In genomic region chr5:138155443-138155976, GRCm38 (mm10) we compare ENCODE assay signal across 8 mouse cellular contexts. TPM values are rescaled to one million over a fixed set of nuclear protein-coding genes. Genes with fewer than 3 reads are reported as not detected.
DNase-seq lines count a peak whose midpoint lies in the region; ATAC-seq and TF ChIP-seq lines count a peak whose summit lies in the region.

TSS of gene Zfp113 (minus strand) at chr5:138155744.

- ATAC-seq in embryonic facial prominence, embryonic 14.5 days (ENCODE audit: low read depth): peak; percentile 98
- ATAC-seq in limb, embryonic 13.5 days (ENCODE audit: low FRiP score, low read depth): peak; percentile 96
- peak; percentile 97 for ATAC-seq in midbrain, embryonic 16.5 days

- peak within 1 kb of the TSS; percentile 85 for H3K4me3 ChIP-seq in embryonic facial prominence, embryonic 14.5 days (ENCODE audit: low read depth, low read length)
- peak within 1 kb of the TSS; percentile 82 for H3K4me3 ChIP-seq in heart, adult 2 months
- H3K4me3 ChIP-seq in limb, embryonic 13.5 days: peak within 1 kb of the TSS; percentile 79
- H3K4me3 ChIP-seq in midbrain, embryonic 16.5 days (ENCODE audit: low read depth, low read length): peak within 1 kb of the TSS; percentile 89

- intact Hi-C loops in heart, adult 2 months (cut with DNase I): loop anchor here (2.0 to 10.0 kb wide), 5 partner anchors 15 to 651 kb away; partner anchors contain the start of genes Mepce, Pop7, Zcwpw1 and Zscan21

- TF ChIP-seq CTCF in heart, adult 2 months (IDR thresholded peaks at IDR 0.05): peak; percentile 86

- DNase-seq in 416B (ENCODE audit: low read depth): peak; percentile 99
- DNase-seq in adrenal gland, postnatal 4 days (ENCODE audit: low spot score in 2 of 2): peak; percentile 49 to 72
- DNase-seq in embryonic facial prominence, embryonic 14.5 days (ENCODE audit: low spot score): peak; percentile 97
- DNase-seq in heart, adult 2 months: peak; percentile 85 to 91
- peak; percentile 93 to 96 for DNase-seq in kidney, adult 8-10 months
- peak; percentile 74 to 90 for DNase-seq in spleen, postnatal 10 days (ENCODE audit: low spot score in 2 of 2)

- H3K4me2 ChIP-seq in embryonic facial prominence, embryonic 14.5 days (ENCODE audit: low read depth, low read length): peak within 1 kb of the TSS; percentile 85
- H3K4me2 ChIP-seq in limb, embryonic 13.5 days (replicated peaks): peak within 1 kb of the TSS; percentile 81
- H3K4me2 ChIP-seq in midbrain, embryonic 16.5 days (ENCODE audit: low read length): peak within 1 kb of the TSS; percentile 92

- peak; percentile 95 for TF ChIP-seq EP300 in heart, adult 2 months (IDR thresholded peaks at IDR 0.05; ENCODE audit: insufficient read depth, low read depth, low read length)

- H3K9ac ChIP-seq in embryonic facial prominence, embryonic 14.5 days (ENCODE audit: low read depth, low read length): peak within 1 kb of the TSS; percentile 93
- peak within 1 kb of the TSS; percentile 86 for H3K9ac ChIP-seq in heart, adult 2 months (ENCODE audit: low read depth, low read length)
- peak within 1 kb of the TSS; percentile 92 for H3K9ac ChIP-seq in limb, embryonic 13.5 days
- peak within 1 kb of the TSS; percentile 91 for H3K9ac ChIP-seq in midbrain, embryonic 16.5 days (ENCODE audit: low read depth, low read length)

- 0% methylated on average over 31 of the region's 31 CpGs for WGBS in embryonic facial prominence, embryonic 14.5 days
- WGBS in heart, adult 2 months: under 1% methylated on average over 31 of the region's 31 CpGs
- under 1% methylated on average over 31 of the region's 31 CpGs for WGBS in limb, embryonic 13.5 days
- under 1% methylated on average over 31 of the region's 31 CpGs for WGBS in midbrain, embryonic 16.5 days

- peak within 1 kb of the TSS; percentile 94 for H3K27ac ChIP-seq in embryonic facial prominence, embryonic 14.5 days (replicated peaks; ENCODE audit: low read depth, low read length)
- H3K27ac ChIP-seq in heart, adult 2 months: peak within 1 kb of the TSS; percentile 91
- H3K27ac ChIP-seq in limb, embryonic 13.5 days: peak within 1 kb of the TSS; percentile 90
- H3K27ac ChIP-seq in midbrain, embryonic 16.5 days (ENCODE audit: low read length): peak within 1 kb of the TSS; percentile 94

- H3K4me1 ChIP-seq in embryonic facial prominence, embryonic 14.5 days (ENCODE audit: control insufficient read depth, insufficient read depth, low read length): peaks cover 9% of the 10 kb centered on the region; the same call in 1 of the 2 replicates
- no peaks in the 10 kb centered on the region; the same call in 1 of the 2 replicates for H3K4me1 ChIP-seq in heart, adult 2 months (ENCODE audit: control insufficient read depth, insufficient read depth, low read length)
- peaks cover 12% of the 10 kb centered on the region for H3K4me1 ChIP-seq in limb, embryonic 13.5 days
- H3K4me1 ChIP-seq in midbrain, embryonic 16.5 days (ENCODE audit: control insufficient read depth, insufficient read depth, low read length): peaks cover 11% of the 10 kb centered on the region

- peak; percentile 89 for TF ChIP-seq POLR2A in heart, adult 2 months (IDR thresholded peaks at IDR 0.05; ENCODE audit: insufficient read depth, low read depth, low read length)

- no peaks in the 10 kb centered on the region for H3K27me3 ChIP-seq in embryonic facial prominence, embryonic 14.5 days (replicated peaks; ENCODE audit: control insufficient read depth, insufficient read depth, low read length)
- no peaks in the 10 kb centered on the region for H3K27me3 ChIP-seq in heart, adult 2 months (ENCODE audit: control insufficient read depth, insufficient read depth, low read length)
- no peaks in the 10 kb centered on the region for H3K27me3 ChIP-seq in limb, embryonic 13.5 days
- no peaks in the 10 kb centered on the region for H3K27me3 ChIP-seq in midbrain, embryonic 16.5 days (ENCODE audit: control insufficient read depth, insufficient read depth, low read depth, low read length)

- peaks cover 23% of the 10 kb centered on the region for H3K36me3 ChIP-seq in embryonic facial prominence, embryonic 14.5 days (ENCODE audit: control insufficient read depth, insufficient read depth, low read length)
- H3K36me3 ChIP-seq in heart, adult 2 months (ENCODE audit: control insufficient read depth, insufficient read depth, low read length): peaks cover 4% of the 10 kb centered on the region
- H3K36me3 ChIP-seq in limb, embryonic 13.5 days: peaks cover 28% of the 10 kb centered on the region
- peaks cover 13% of the 10 kb centered on the region for H3K36me3 ChIP-seq in midbrain, embryonic 16.5 days (ENCODE audit: control insufficient read depth, insufficient read depth, low read length)

- no peaks in the 10 kb centered on the region for H3K9me3 ChIP-seq in embryonic facial prominence, embryonic 14.5 days (ENCODE audit: control insufficient read depth, low read length)
- no peaks in the 10 kb centered on the region for H3K9me3 ChIP-seq in limb, embryonic 13.5 days
- no peaks in the 10 kb centered on the region for H3K9me3 ChIP-seq in midbrain, embryonic 16.5 days (replicated peaks; ENCODE audit: control insufficient read depth, low read length, poor library complexity, severe bottlenecking)

- H3K79me2 ChIP-seq in heart, adult 2 months (replicated peaks; ENCODE audit: control insufficient read depth, insufficient read depth, low read length): no peaks in the 10 kb centered on the region

RNA-seq across cellular contexts. Expression of gene Zfp113, which starts in this region (rescaled TPM):
- 10 to 100 TPM; 19.5 to 21.6 TPM for total RNA-seq in adrenal gland, postnatal 4 days (2021)
- 11.6 and 13.4 TPM in 2 replicates for polyA plus RNA-seq in embryonic facial prominence, embryonic 14.5 days (2014; fragmentation: Nextera tagmentation; extraction: Ambion mirVana)
- total RNA-seq in heart, adult 2 months (2021): 1 to 10 TPM; 8.1 to 8.8 TPM
- 2.1 and 2.3 TPM in 2 replicates for polyA plus RNA-seq in heart, adult 2 months (2012; rRNA removed)
- polyA plus RNA-seq in limb, embryonic 13.5 days (2015; fragmentation: Nextera tagmentation; extraction: Ambion mirVana): 20.3 and 23.8 TPM in 2 replicates
- polyA plus RNA-seq in midbrain, embryonic 16.5 days (2015; fragmentation: Nextera tagmentation; extraction: Ambion mirVana): 23.9 and 26.3 TPM in 2 replicates

Comparison
In these comparisons a context has a peak if more than half of its experiments do, and no peak if none do; other contexts are left out.
1. Peak in every context shown above with its lines: DNase-seq, ATAC-seq, H3K4me3 ChIP-seq and H3K27ac ChIP-seq.